Mouse (Mus musculus): ENCODE measurements around the gene Atp7b.

Atp7b gene

GRCm38 (mm10) chr8:22059821-22060445 is at the start of gene Atp7b:
Atp7b (minus strand) TSS chr8:22060305.
- ChIA-PET CTCF (interaction anchor here in 2 of 4 experiments (0.7 to 0.9 kb wide), 2 partner anchors 68 to 139 kb away, joined by 3 read pairs; no protein-coding TSS in a partner anchor), POLR2A (interaction anchor here in 3 of 4 experiments (0.5 to 2.6 kb wide), 25 partner anchors 8 to 593 kb away, joined by 3 to 13 read pairs (median 4); partner anchors contain the start of genes Ckap2 (in 2 of the 3), Nek3 (in 2 of the 3), Nek5 (in 1 of the 3) and Vps36 (in 1 of the 3))

- POLR2A ChIA-PET: interaction anchor here in 2 of 4 experiments (0.6 to 0.7 kb wide), 2 partner anchors 70 to 1842 kb away, joined by 3 to 4 read pairs; no protein-coding TSS in a partner anchor
- CTCF ChIA-PET: no interaction called here
Measured at GRCm38 (mm10) chr8:22107020-22107419, 46.9 kb upstream of the Atp7b start.

- ChIA-PET CTCF (interaction anchor here in 2 of 4 experiments (0.7 to 1.4 kb wide), 2 partner anchors 98 to 101 kb away, joined by 3 to 5 read pairs; partner anchors contain the start of gene Vps36 (in 1 of the 2)), POLR2A (no interaction called here)
Measured at GRCm38 (mm10) chr8:22091568-22091967, 31.5 kb upstream of the Atp7b start.

GRCm38 (mm10) chr8:22089226-22089625 is 29.1 kb upstream of the Atp7b start:
- CTCF ChIA-PET: no interaction called here

GRCm38 (mm10) chr8:22079313-22080007 is 19.4 kb upstream of the Atp7b start:
- CTCF ChIA-PET: interaction anchor here in 1 of 4 experiments (0.5 kb wide), 1 partner anchor 102 kb away, joined by 4 read pairs; no protein-coding TSS in a partner anchor

More at GRCm38 (mm10) chr8:22089226-22089625, 29.1 kb upstream of the Atp7b start:
- POLR2A ChIA-PET: no interaction called here

GRCm38 (mm10) chr8:22061126-22061525 is 1.0 kb upstream of the Atp7b start:
- ChIA-PET POLR2A (interaction anchor here in 3 of 4 experiments (0.6 to 2.6 kb wide), 31 partner anchors 8 to 1578 kb away, joined by 3 to 13 read pairs (median 4); partner anchors contain the start of genes Nek5 (in 3 of the 3), Ckap2 (in 2 of the 3), Nek3 (in 2 of the 3) and Slc25a15 (in 1 of the 3)), CTCF (interaction anchor here in 2 of 4 experiments (0.6 to 1.0 kb wide), 4 partner anchors 13 to 105 kb away, joined by 3 to 4 read pairs (median 3); partner anchors contain the start of gene Nek3 (in 1 of the 2))

More at GRCm38 (mm10) chr8:22079313-22080007, 19.4 kb upstream of the Atp7b start:
- POLR2A ChIA-PET: no interaction called here

GRCm38 (mm10) chr8:22060446-22060889 is 363 bp upstream of the Atp7b start, which contains the start of gene Alg11:
Alg11 (plus strand) TSS chr8:22060721.
- ChIA-PET POLR2A (interaction anchor here in 3 of 4 experiments (0.5 to 2.6 kb wide), 28 partner anchors 9 to 593 kb away, joined by 3 to 13 read pairs (median 4); partner anchors contain the start of genes Nek3 (in 3 of the 3), Ckap2 (in 2 of the 3), Nek5 (in 1 of the 3) and Vps36 (in 1 of the 3)), CTCF (interaction anchor here in 3 of 4 experiments (0.6 to 1.0 kb wide), 6 partner anchors 13 to 139 kb away, joined by 3 to 4 read pairs (median 3); partner anchors contain the start of gene Nek3 (in 1 of the 3))

- POLR2A ChIA-PET: interaction anchor here in 1 of 4 experiments (1.0 to 2.6 kb wide), 3 partner anchors 9 to 65 kb away, joined by 4 to 13 read pairs (median 5); partner anchors contain the start of gene Nek5
- CTCF ChIA-PET: no interaction called here
Measured at GRCm38 (mm10) chr8:22059153-22059738, 859 bp downstream of the Atp7b start.

- CTCF ChIA-PET: no interaction called here
- POLR2A ChIA-PET: interaction anchor here in 1 of 4 experiments (2.6 kb wide), 1 partner anchor 19 kb away, joined by 13 read pairs; no protein-coding TSS in a partner anchor
Measured at GRCm38 (mm10) chr8:22058368-22058767, 1.7 kb downstream of the Atp7b start.

- ChIA-PET CTCF (no interaction called here), POLR2A (interaction anchor here in 1 of 4 experiments (0.6 to 2.9 kb wide), 3 partner anchors 10 to 15 kb away, joined by 3 to 9 read pairs (median 3); no protein-coding TSS in a partner anchor)
Measured at GRCm38 (mm10) chr8:22056850-22057249, 3.3 kb downstream of the Atp7b start.

- CTCF ChIA-PET: no interaction called here
- POLR2A ChIA-PET: interaction anchor here in 2 of 4 experiments (0.7 to 2.9 kb wide), 2 partner anchors 8 to 12 kb away, joined by 3 to 9 read pairs; no protein-coding TSS in a partner anchor
Measured at GRCm38 (mm10) chr8:22055492-22055877, 4.6 kb downstream of the Atp7b start.

- CTCF ChIA-PET: interaction anchor here in 1 of 4 experiments (0.7 kb wide), 1 partner anchor 63 kb away, joined by 3 read pairs; no protein-coding TSS in a partner anchor
- POLR2A ChIA-PET: interaction anchor here in 3 of 4 experiments (0.5 to 2.9 kb wide), 6 partner anchors 8 to 131 kb away, joined by 3 to 9 read pairs (median 3); no protein-coding TSS in a partner anchor
Measured at GRCm38 (mm10) chr8:22054674-22055491, 5.2 kb downstream of the Atp7b start.

- ChIA-PET CTCF (interaction anchor here in 3 of 4 experiments (0.6 to 1.6 kb wide), 6 partner anchors 13 to 66 kb away, joined by 3 to 7 read pairs (median 4); partner anchors contain the start of gene Alg11 (in 1 of the 3)), POLR2A (interaction anchor here in 2 of 4 experiments (0.7 to 2.7 kb wide), 5 partner anchors 8 to 233 kb away, joined by 3 to 9 read pairs (median 4); partner anchors contain the start of gene Alg11 (in 1 of the 2))
Measured at GRCm38 (mm10) chr8:22047699-22048464, 12.2 kb downstream of the Atp7b start.

GRCm38 (mm10) chr8:22043706-22044105 is 16.4 kb downstream of the Atp7b start:
- POLR2A ChIA-PET: interaction anchor here in 2 of 4 experiments (0.6 to 1.9 kb wide), 2 partner anchors 17 to 239 kb away, joined by 6 to 7 read pairs; partner anchors contain the start of genes Alg11 (in 1 of the 2) and Atp7b (in 1 of the 2)
- CTCF ChIA-PET: no interaction called here

GRCm38 (mm10) chr8:22042515-22042914 is 17.6 kb downstream of the Atp7b start:
- CTCF ChIA-PET: interaction anchor here in 1 of 4 experiments (0.7 kb wide), 1 partner anchor 27 kb away, joined by 5 read pairs; no protein-coding TSS in a partner anchor
- POLR2A ChIA-PET: interaction anchor here in 1 of 4 experiments (1.9 kb wide), 1 partner anchor 18 kb away, joined by 6 read pairs; the partner anchor contains the start of genes Alg11 and Atp7b

GRCm38 (mm10) chr8:22040153-22040509 is 20.0 kb downstream of the Atp7b start:
- POLR2A ChIA-PET: interaction anchor here in 2 of 4 experiments (0.6 to 2.5 kb wide), 3 partner anchors 9 to 293 kb away, joined by 3 to 13 read pairs (median 4); partner anchors contain the start of genes Alg11 (in 1 of the 2) and Atp7b (in 1 of the 2)
- CTCF ChIA-PET: interaction anchor here in 1 of 4 experiments (1.1 kb wide), 1 partner anchor 80 kb away, joined by 3 read pairs; no protein-coding TSS in a partner anchor

Measured in embryonic stem cell, embryonic (primary cell).